11 mouse cellular contexts compared by ENCODE assay signal in the genomic region with DNA sequence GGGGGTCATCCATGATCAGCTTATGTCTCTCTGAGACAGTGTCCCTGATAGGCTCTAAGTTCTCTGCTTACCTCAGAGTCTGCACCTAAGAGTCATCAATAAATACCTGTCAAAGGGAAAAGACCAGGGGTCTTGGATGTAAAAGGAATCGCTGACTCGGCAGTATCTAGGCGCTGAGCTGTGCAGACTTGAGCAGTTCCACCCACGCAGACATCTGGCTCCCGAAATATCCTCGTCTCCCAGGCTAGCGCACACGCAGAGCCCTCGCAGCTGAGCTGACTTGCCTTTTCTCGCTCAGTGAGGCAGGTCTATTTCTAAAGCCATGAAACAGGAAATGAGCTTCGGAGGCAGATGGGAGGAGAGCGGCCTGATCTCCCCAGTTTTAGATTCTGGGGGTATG.
DNase-seq lines count a peak whose midpoint lies in the region; ATAC-seq and TF ChIP-seq lines count a peak whose summit lies in the region.
"Had no signal": no experiment of that assay in that cellular context is flagged by ENCODE, and none has a peak within 500 bp of the region (broad histone marks: within the 10 kb centered on the region; RNA-seq: fewer than 3 reads in every experiment).

No protein-coding gene starts in this region.

- no peak overlapping the region for H3K4me3 ChIP-seq in layer of hippocampus, adult 2 months
- H3K4me3 ChIP-seq in liver, postnatal 0 days (ENCODE audit: low read depth, low read length) = no peak overlapping the region
- H3K4me3 ChIP-seq: limb, embryonic 12.5 days; myocyte had no signal

- H3K27me3 ChIP-seq in liver, postnatal 0 days (ENCODE audit: insufficient read depth, low read length) = no peaks in the 10 kb centered on the region

- WGBS in liver, postnatal 0 days (ENCODE audit: insufficient replicate concordance) = 85% methylated on average over 12 of the region's 12 CpGs

- H3K4me1 ChIP-seq in liver, postnatal 0 days (ENCODE audit: insufficient read depth) = no peaks in the 10 kb centered on the region
- H3K4me1 ChIP-seq: limb, embryonic 12.5 days had no signal

- no peak overlapping the region for H3K9ac ChIP-seq in liver, postnatal 0 days (replicated peaks)
- H3K9ac ChIP-seq: limb, embryonic 12.5 days had no signal

- H3K9me3 ChIP-seq in liver, postnatal 0 days (ENCODE audit: low read length) = no peaks in the 10 kb centered on the region
- H3K9me3 ChIP-seq: G1E; limb, embryonic 12.5 days had no signal

- TF ChIP-seq CTCF in layer of hippocampus, adult 2 months (conservative IDR thresholded peaks at IDR 0.05) = no peak
- no peak for TF ChIP-seq CTCF in liver, postnatal 0 days (IDR thresholded peaks at IDR 0.05; ENCODE audit: low read depth)

- no peaks in the 10 kb centered on the region for H3K36me3 ChIP-seq in liver, postnatal 0 days (replicated peaks; ENCODE audit: insufficient read depth, low read length)
- H3K36me3 ChIP-seq: G1E; limb, embryonic 12.5 days had no signal

- ATAC-seq in liver, postnatal 0 days = no peak

- no peak overlapping the region for H3K4me2 ChIP-seq in liver, postnatal 0 days (ENCODE audit: low read depth, low read length)
- H3K4me2 ChIP-seq: limb, embryonic 12.5 days had no signal

- TF ChIP-seq EP300 in liver, postnatal 0 days (IDR thresholded peaks at IDR 0.05; ENCODE audit: low read depth) = no peak

- H3K27ac ChIP-seq in layer of hippocampus, adult 2 months = no peak overlapping the region
- H3K27ac ChIP-seq in liver, postnatal 0 days (ENCODE audit: low read depth) = no peak overlapping the region
- H3K27ac ChIP-seq: limb, embryonic 12.5 days had no signal

- DNase-seq in layer of hippocampus, adult 11-12 months (ENCODE audit: low spot score) = peak; percentile 48
- no peak for DNase-seq in layer of hippocampus, adult 2 months (ENCODE audit: low spot score in 2 of 2)
- DNase-seq in brain, embryonic 18.5 days (ENCODE audit: low read depth, low spot score) = peak; percentile 34
- DNase-seq in layer of hippocampus, adult 9-10 months (ENCODE audit: low spot score) = peak; percentile 17
- DNase-seq in right cerebral cortex, adult 2 months (ENCODE audit: low spot score in 2 of 2) = peak; percentile 76 to 79
- DNase-seq in heart, adult 9 months (ENCODE audit: low spot score in 2 of 2) = no peak
- no peak for DNase-seq in liver, postnatal 0 days
- DNase-seq: cerebellum, adult 9-10 months had no signal

Comparison
In these comparisons a context has a peak if more than half of its experiments do, and no peak if none do; other contexts are left out.
1. DNase-seq: peak in layer of hippocampus, adult 11-12 months (single experiment), brain, embryonic 18.5 days (single experiment), layer of hippocampus, adult 9-10 months (single experiment) and right cerebral cortex, adult 2 months (2 of 2); none in layer of hippocampus, adult 2 months (0 of 2), heart, adult 9 months (0 of 2) and liver, postnatal 0 days (single experiment).